ENCODE assay signal across 9 mouse cellular contexts in the genomic region with DNA sequence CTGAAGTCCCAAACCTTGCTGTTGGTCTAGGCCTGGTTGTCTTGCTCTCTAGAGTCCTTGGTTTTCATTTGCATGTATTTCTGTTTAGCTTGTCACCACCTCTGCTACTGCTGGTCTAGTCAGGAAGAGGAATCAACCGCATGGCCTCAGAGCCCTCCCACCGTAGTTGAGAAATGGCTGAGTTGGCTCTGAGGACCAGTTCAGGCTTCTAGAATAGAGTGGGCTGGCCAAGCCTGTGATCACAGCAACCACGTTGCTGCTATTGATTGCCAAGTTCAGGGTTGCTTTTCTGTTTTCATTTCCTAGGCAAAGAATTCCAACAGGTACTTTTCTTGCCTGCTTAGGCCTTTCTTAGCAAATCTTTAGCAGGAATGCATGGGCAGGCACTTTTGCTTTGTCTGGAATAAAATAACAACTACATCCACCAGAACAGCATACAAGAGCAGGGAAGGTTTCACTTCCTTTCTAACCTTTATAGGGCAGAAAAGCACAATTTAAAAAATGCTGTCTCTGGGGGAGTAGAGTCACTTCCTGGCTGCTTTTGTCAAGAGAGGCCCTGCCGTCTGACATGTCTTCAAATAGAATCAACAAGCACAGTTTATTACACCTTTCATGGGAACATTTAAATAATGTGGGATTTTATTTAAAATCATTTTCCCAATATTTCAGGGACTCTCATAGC. TPM values are rescaled to one million over a fixed set of nuclear protein-coding genes. Genes with fewer than 3 reads are reported as not detected.
DNase-seq lines count a peak whose midpoint lies in the region; ATAC-seq lines count a peak whose summit lies in the region.
"Had no signal": no experiment of that assay in that cellular context is flagged by ENCODE, and none has a peak within 500 bp of the region (broad histone marks: within the 10 kb centered on the region; RNA-seq: fewer than 3 reads in every experiment).

No protein-coding gene starts in this region.

- no peaks in the 10 kb centered on the region for H3K36me3 ChIP-seq in heart, embryonic 14.5 days (ENCODE audit: control insufficient read depth, insufficient read depth, low read length)
- H3K36me3 ChIP-seq in hindbrain, embryonic 16.5 days (ENCODE audit: control insufficient read depth, insufficient read depth, low read length), result no peaks in the 10 kb centered on the region
- no peaks in the 10 kb centered on the region for H3K36me3 ChIP-seq in midbrain, embryonic 10.5 days

- 30% methylated on average over 4 of the region's 4 CpGs for WGBS in heart, embryonic 14.5 days
- 70% methylated on average over 4 of the region's 4 CpGs for WGBS in hindbrain, embryonic 16.5 days
- WGBS in midbrain, embryonic 10.5 days, result 75% methylated on average over 4 of the region's 4 CpGs

- H3K9me3 ChIP-seq in heart, embryonic 14.5 days (ENCODE audit: control insufficient read depth, low read length), result no peaks in the 10 kb centered on the region
- H3K9me3 ChIP-seq in hindbrain, embryonic 16.5 days (ENCODE audit: control insufficient read depth, low read length), result no peaks in the 10 kb centered on the region
- no peaks in the 10 kb centered on the region for H3K9me3 ChIP-seq in midbrain, embryonic 10.5 days (replicated peaks)

- H3K27me3 ChIP-seq in heart, embryonic 14.5 days (ENCODE audit: control insufficient read depth, insufficient read depth, low read length), result no peaks in the 10 kb centered on the region
- 0 out of 2 replicates have a peak, but pooled peaks cover 2% of the 10 kb centered on the region for H3K27me3 ChIP-seq in hindbrain, embryonic 16.5 days (replicated peaks; ENCODE audit: control insufficient read depth, insufficient read depth, low read length)
- peaks cover 100% of the 10 kb centered on the region for H3K27me3 ChIP-seq in midbrain, embryonic 10.5 days (ENCODE audit: low read depth, poor library complexity, severe bottlenecking)

- no peak for DNase-seq in frontal cortex, postnatal 14 days (ENCODE audit: low spot score in 2 of 2)
- peak; percentile 63 for DNase-seq in CD4-positive helper T cell, adult 2 months (ENCODE audit: low read depth, low spot score)
- DNase-seq in natural killer cell, adult 2 months (ENCODE audit: low spot score in 2 of 2), result peak; percentile 53 to 63
- no peak for DNase-seq in midbrain, embryonic 10.5 days (ENCODE audit: low spot score)
- no peak for DNase-seq in embryo, embryonic 11 days

- H3K4me3 ChIP-seq in heart, embryonic 14.5 days (ENCODE audit: control insufficient read depth in 1 of 2, insufficient read depth in 1 of 2, low read depth in 1 of 2, low read length in 2 of 2), result no peak overlapping the region
- H3K4me3 ChIP-seq in hindbrain, embryonic 16.5 days (ENCODE audit: low read length), result no peak overlapping the region
- H3K4me3 ChIP-seq in midbrain, embryonic 10.5 days, result no peak overlapping the region
- H3K4me3 ChIP-seq: left cerebral cortex, adult 2 months had no signal

- H3K4me2 ChIP-seq in heart, embryonic 14.5 days (ENCODE audit: low read length), result no peak overlapping the region
- H3K4me2 ChIP-seq in hindbrain, embryonic 16.5 days (ENCODE audit: low read length), result no peak overlapping the region

- no peak overlapping the region for H3K9ac ChIP-seq in heart, embryonic 14.5 days (ENCODE audit: low read length)
- no peak overlapping the region for H3K9ac ChIP-seq in hindbrain, embryonic 16.5 days (ENCODE audit: low read depth, low read length)

- ATAC-seq in frontal cortex, adult (ENCODE audit: low TSS enrichment), result 0 out of 2 replicates have a peak, but pooled peaks have one; percentile 49
- ATAC-seq in heart, embryonic 14.5 days (ENCODE audit: insufficient number of reproducible peaks, insufficient read depth, low FRiP score, low read depth), result peak; percentile 56; the same call in 1 of the 2 replicates
- no peak for ATAC-seq in hindbrain, embryonic 16.5 days

- H3K27ac ChIP-seq in heart, embryonic 14.5 days (replicated peaks in 1 of 2; ENCODE audit: control insufficient read depth in 1 of 2, insufficient read depth in 1 of 2, low read depth in 2 of 2, low read length in 2 of 2), result peak overlapping the region; percentile 87 to 93
- no peak overlapping the region for H3K27ac ChIP-seq in hindbrain, embryonic 16.5 days (ENCODE audit: low read depth, low read length)
- no peak overlapping the region for H3K27ac ChIP-seq in midbrain, embryonic 10.5 days (replicated peaks)
- H3K27ac ChIP-seq: left cerebral cortex, adult 2 months had no signal

- H3K4me1 ChIP-seq in heart, embryonic 14.5 days (ENCODE audit: control insufficient read depth in 2 of 2, insufficient read depth in 2 of 2, low read length in 2 of 2), result peaks cover 3 to 9% of the 10 kb centered on the region in 2 experiments; a peak in 3 of 4 replicates
- H3K4me1 ChIP-seq in hindbrain, embryonic 16.5 days (ENCODE audit: control insufficient read depth, insufficient read depth, low read depth, low read length), result no peaks in the 10 kb centered on the region
- H3K4me1 ChIP-seq in midbrain, embryonic 10.5 days, result peaks cover 5% of the 10 kb centered on the region

RNA-seq across cellular contexts. Expression of gene Tmsb4x, which starts 29.0 kb away (rescaled TPM):
- 2,736 and 2,801 TPM in 2 replicates for polyA plus RNA-seq in heart, embryonic 14.5 days (2014; fragmentation: Nextera tagmentation; extraction: Ambion mirVana)
- polyA plus RNA-seq in hindbrain, embryonic 16.5 days (2015; fragmentation: Nextera tagmentation; extraction: Ambion mirVana), result 4,367 and 4,892 TPM in 2 replicates
- polyA plus RNA-seq in midbrain, embryonic 10.5 days (2016; fragmentation: Nextera tagmentation; extraction: Ambion mirVana), result 3,605 and 4,052 TPM in 2 replicates

Comparison
In these comparisons a context has a peak if more than half of its experiments do, and no peak if none do; other contexts are left out.
1. DNase-seq: peak in CD4-positive helper T cell, adult 2 months (single experiment) and natural killer cell, adult 2 months (2 of 2); none in frontal cortex, postnatal 14 days (0 of 2), midbrain, embryonic 10.5 days (single experiment) and embryo, embryonic 11 days (single experiment).
2. H3K27ac ChIP-seq: peak in heart, embryonic 14.5 days (2 of 2); none in hindbrain, embryonic 16.5 days (single experiment) and midbrain, embryonic 10.5 days (single experiment).